Mouse (Mus musculus) neutrophil, adult 59 days (primary cell): ENCODE results near the gene 1700001L19Rik. TPM values are rescaled to one million over a fixed set of nuclear protein-coding genes. Genes with fewer than 3 reads are reported as not detected.

ENCODE experiments used
- total RNA-seq, 2 experiments: library from RNA; stranded (reverse); gene quantifications; 1 replicate in 1 of 2; 2 replicates in 1 of 2; pipeline ENCODE4 v1.2.4; 2023

1700001L19Rik gene
- not detected for total RNA-seq

GRCm38 (mm10) chr13:68597199-68597598, at the start of gene 1700001L19Rik:
Gene 1700001L19Rik (plus strand): TSS chr13:68597421.

DNA sequence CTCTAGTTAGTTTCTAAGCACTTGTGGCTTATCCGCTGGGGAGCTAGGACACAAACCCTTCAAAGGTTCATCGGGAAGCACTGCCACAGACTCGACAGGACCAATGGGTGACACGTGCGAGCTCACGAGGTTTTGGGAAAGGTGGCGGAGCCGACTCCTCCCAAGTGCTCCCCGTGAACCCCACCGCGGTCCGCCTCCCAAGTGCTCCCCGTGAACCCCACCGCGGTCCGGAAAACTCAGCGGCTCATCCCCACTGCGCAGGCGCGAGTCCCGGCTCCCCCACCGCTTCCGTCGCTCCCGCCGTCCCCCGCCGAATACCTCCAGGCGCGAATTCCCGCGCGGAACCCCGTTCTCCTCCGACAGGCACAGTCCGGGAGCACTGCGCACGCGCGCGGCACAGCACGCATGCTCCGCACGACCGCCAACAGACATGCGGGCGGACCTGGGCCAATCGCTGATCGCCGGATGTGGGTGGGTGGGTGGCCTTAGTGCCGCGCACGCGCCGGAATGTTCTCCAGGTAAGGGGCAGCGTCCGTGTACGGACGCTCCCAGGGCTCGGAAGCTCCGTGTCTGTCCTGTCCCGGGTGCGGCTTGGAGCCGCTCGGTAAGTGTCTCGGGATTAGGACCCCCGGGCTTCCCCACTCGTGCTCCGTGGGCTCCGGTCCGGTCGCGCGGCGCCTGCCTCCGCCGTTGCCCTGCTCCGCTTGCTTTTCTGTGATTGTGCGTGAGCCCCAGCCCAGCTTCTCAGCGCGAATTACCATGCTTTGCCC, 15.3 kb upstream of the 1700001L19Rik start, which contains the start of the genes Mtrr and Fastkd3:
Mtrr (minus strand) TSS at position 403 of the 770 bp plus-strand sequence.
Fastkd3 (plus strand) TSS at position 488 of the 770 bp plus-strand sequence.

Other genes starting within 250 kb of the 1700001L19Rik start
- gene Mtrr, start 15.3 kb upstream of the 1700001L19Rik start, total RNA-seq = 1 to 10 TPM; 4.5 to 5.1 TPM
- gene Fastkd3, start 15.2 kb upstream of the 1700001L19Rik start, total RNA-seq = 1 to 10 TPM; 3.4 to 4.3 TPM